Comparison of ENCODE assay signal across 8 mouse cellular contexts in genomic region chr16:92825908-92826650, GRCm38 (mm10). TPM values are rescaled to one million over a fixed set of nuclear protein-coding genes. Genes with fewer than 3 reads are reported as not detected.
DNase-seq lines count a peak whose midpoint lies in the region; ATAC-seq and TF ChIP-seq lines count a peak whose summit lies in the region.

Gene Runx1 (minus strand): TSS chr16:92826149.

- H3K36me3 ChIP-seq in erythroblast, embryonic 14.5 days (ENCODE audit: control insufficient read depth): peaks cover 17% of the 10 kb centered on the region
- H3K36me3 ChIP-seq in thymus, adult 2 months (ENCODE audit: control insufficient read depth, insufficient read depth, low read length): peaks cover under 1% of the 10 kb centered on the region; the same call in 1 of the 2 replicates
- no peaks in the 10 kb centered on the region for H3K36me3 ChIP-seq in hindbrain, embryonic 13.5 days

- no peak for TF ChIP-seq POLR2A in thymus, adult 2 months (IDR thresholded peaks at IDR 0.05; ENCODE audit: control insufficient read depth, extremely low read depth, insufficient read depth, low read length, poor library complexity)

- no peak for TF ChIP-seq CTCF in thymus, adult 2 months (IDR thresholded peaks at IDR 0.05; ENCODE audit: borderline replicate concordance, control insufficient read depth, extremely low read depth, insufficient read depth, low read length, poor library complexity)

- no peaks in the 10 kb centered on the region for H3K9me3 ChIP-seq in erythroblast, embryonic 14.5 days (ENCODE audit: control insufficient read depth, low read length)
- H3K9me3 ChIP-seq in hindbrain, embryonic 13.5 days: no peaks in the 10 kb centered on the region

- peaks cover 4% of the 10 kb centered on the region for H3K27me3 ChIP-seq in erythroblast, embryonic 14.5 days (ENCODE audit: control insufficient read depth)
- no peaks in the 10 kb centered on the region for H3K27me3 ChIP-seq in thymus, adult 2 months (ENCODE audit: control insufficient read depth, insufficient read depth, low read length)
- H3K27me3 ChIP-seq in hindbrain, embryonic 13.5 days: 0 out of 2 replicates have a peak, but pooled peaks cover 5% of the 10 kb centered on the region

- H3K9ac ChIP-seq in hindbrain, embryonic 13.5 days: no peak within 1 kb of the TSS

- H3K4me2 ChIP-seq in hindbrain, embryonic 13.5 days: no peak within 1 kb of the TSS

- 5% methylated on average over 11 of the region's 11 CpGs for WGBS in thymus, adult 2 months
- WGBS in hindbrain, embryonic 13.5 days: 91% methylated on average over 11 of the region's 11 CpGs

- H3K4me1 ChIP-seq in erythroblast, embryonic 14.5 days (ENCODE audit: control insufficient read depth): peaks cover 55% of the 10 kb centered on the region
- H3K4me1 ChIP-seq in thymus, adult 2 months (replicated peaks; ENCODE audit: control insufficient read depth, insufficient read depth, low read length): peaks cover 53% of the 10 kb centered on the region
- peaks cover 30% of the 10 kb centered on the region for H3K4me1 ChIP-seq in hindbrain, embryonic 13.5 days (replicated peaks)

- no peak for ATAC-seq in hindbrain, embryonic 13.5 days (ENCODE audit: low FRiP score)

- H3K27ac ChIP-seq in thymus, adult 2 months (ENCODE audit: control insufficient read depth, insufficient read depth, low read length): peak within 1 kb of the TSS; percentile 88
- H3K27ac ChIP-seq in hindbrain, embryonic 13.5 days: no peak within 1 kb of the TSS

- DNase-seq in adrenal gland, adult (ENCODE audit: inconsistent age in 2 of 2, low spot score in 1 of 2): peak; percentile 13 to 42
- no peak for DNase-seq in adrenal gland, postnatal 4 days (ENCODE audit: low spot score in 2 of 2)
- DNase-seq in B cell, adult 2 months: peak; percentile 80 to 84
- peak; percentile 37 for DNase-seq in lung, postnatal 10 days
- peak; percentile 88 for DNase-seq in thymus, adult 2 months
- DNase-seq in urinary bladder, adult 2 months (ENCODE audit: low spot score): no peak

- peak within 1 kb of the TSS; percentile 82 for H3K4me3 ChIP-seq in erythroblast, embryonic 14.5 days (replicated peaks)
- peak within 1 kb of the TSS; percentile 61 for H3K4me3 ChIP-seq in thymus, adult 2 months (ENCODE audit: control insufficient read depth, insufficient read depth, low read length)
- no peak within 1 kb of the TSS for H3K4me3 ChIP-seq in hindbrain, embryonic 13.5 days

RNA-seq across cellular contexts. Expression of gene Runx1, which starts in this region (rescaled TPM):
- total RNA-seq in adrenal gland, postnatal 4 days (2021): 1 to 10 TPM; 4.1 to 4.5 TPM
- 4.3 and 4.6 TPM in 2 replicates for polyA plus RNA-seq in erythroblast, embryonic 14.5 days (2012)
- polyA plus RNA-seq in thymus, adult 2 months (2012; rRNA removed): 87.4 and 128 TPM in 2 replicates
- 2.1 and 3.0 TPM in 2 replicates for polyA plus RNA-seq in hindbrain, embryonic 13.5 days (2015; fragmentation: Nextera tagmentation; extraction: Ambion mirVana)
- 8.6 and 13.5 TPM in 2 replicates for polyA plus RNA-seq in urinary bladder, adult 2 months (2012; rRNA removed)

Comparison
In these comparisons a context has a peak if more than half of its experiments do, and no peak if none do; other contexts are left out.
1. DNase-seq: peak in adrenal gland, adult (2 of 2), B cell, adult 2 months (2 of 2), lung, postnatal 10 days (single experiment) and thymus, adult 2 months (single experiment); none in adrenal gland, postnatal 4 days (0 of 2) and urinary bladder, adult 2 months (single experiment).